Mouse (Mus musculus) liver, embryonic 15.5 days (tissue): ENCODE data around the gene Fars2. TPM values are rescaled to one million over a fixed set of nuclear protein-coding genes. Genes with fewer than 3 reads are reported as not detected.
"Not testable (repeated sequence)": the region's sequence is repeated elsewhere in the genome, so short reads cannot be mapped to it uniquely, and the experiment has no call there.

Experiments used
- ATAC-seq: fragments of 200-750 bp; cut with Nextera tagmentation; 2 replicates; pipeline ENCODE4 v1.8.0; 2017; ENCODE audit warnings: moderate number of reproducible peaks, mild to moderate bottlenecking, moderate library complexity; ENCODE audit not compliant: insufficient read depth
- H3K27ac ChIP-seq: fragments of 300-500 bp; sonication (generic); replicated peaks from 2 replicates; pipeline ENCODE4 v1.5.1; 2015; ENCODE audit warnings: mild to moderate bottlenecking, inconsistent platforms
- H3K27me3 ChIP-seq: fragments of 300-500 bp; sonication (generic); 2 replicates; pipeline ENCODE4 v1.6.1; 2015; ENCODE audit warnings: mild to moderate bottlenecking, inconsistent platforms
- H3K36me3 ChIP-seq: fragments of 300-500 bp; sonication (generic); replicated peaks from 2 replicates; pipeline ENCODE4 v1.6.1; 2015; ENCODE audit warnings: moderate library complexity, mild to moderate bottlenecking, inconsistent platforms
- H3K4me1 ChIP-seq: fragments of 300-500 bp; sonication (generic); replicated peaks from 2 replicates; pipeline ENCODE4 v1.6.1; 2015; ENCODE audit warnings: inconsistent platforms
- H3K4me2 ChIP-seq: fragments of 300-500 bp; sonication (generic); 2 replicates; pipeline ENCODE4 v1.6.1; 2015; ENCODE audit warnings: moderate library complexity, mild to moderate bottlenecking, inconsistent platforms
- H3K4me3 ChIP-seq: fragments of 300-500 bp; sonication (generic); replicated peaks from 2 replicates; pipeline ENCODE4 v1.5.1; 2015; ENCODE audit warnings: mild to moderate bottlenecking, inconsistent platforms
- H3K9ac ChIP-seq: fragments of 300-500 bp; sonication (generic); 2 replicates; pipeline ENCODE4 v1.6.1; 2015; ENCODE audit warnings: moderate library complexity, mild to moderate bottlenecking, inconsistent platforms
- H3K9me3 ChIP-seq: fragments of 300-500 bp; sonication (generic); replicated peaks from 2 replicates; pipeline ENCODE4 v1.6.1; 2016; ENCODE audit warnings: inconsistent platforms
- WGBS: fragments of 180-500 bp; shearing (Covaris S2); methylation state at CpG from one replicate; pipeline ENCODE4 v1.1.7; 2015; ENCODE audit warnings: mixed read lengths; ENCODE audit not compliant: insufficient replicate concordance; 5-methylcytosine and 5-hydroxymethylcytosine counted together
- polyA plus RNA-seq: library from polyadenylated mRNA; unstranded; fragments of >200 nt; fragmentation: Nextera tagmentation; extraction: Ambion mirVana; gene quantifications from 2 replicates; pipeline ENCODE4 v1.2.1, GENCODE M21; 2015

Fars2 gene
- polyA plus RNA-seq, 1 experiment from 2014 or later = 26.7 TPM

DNA sequence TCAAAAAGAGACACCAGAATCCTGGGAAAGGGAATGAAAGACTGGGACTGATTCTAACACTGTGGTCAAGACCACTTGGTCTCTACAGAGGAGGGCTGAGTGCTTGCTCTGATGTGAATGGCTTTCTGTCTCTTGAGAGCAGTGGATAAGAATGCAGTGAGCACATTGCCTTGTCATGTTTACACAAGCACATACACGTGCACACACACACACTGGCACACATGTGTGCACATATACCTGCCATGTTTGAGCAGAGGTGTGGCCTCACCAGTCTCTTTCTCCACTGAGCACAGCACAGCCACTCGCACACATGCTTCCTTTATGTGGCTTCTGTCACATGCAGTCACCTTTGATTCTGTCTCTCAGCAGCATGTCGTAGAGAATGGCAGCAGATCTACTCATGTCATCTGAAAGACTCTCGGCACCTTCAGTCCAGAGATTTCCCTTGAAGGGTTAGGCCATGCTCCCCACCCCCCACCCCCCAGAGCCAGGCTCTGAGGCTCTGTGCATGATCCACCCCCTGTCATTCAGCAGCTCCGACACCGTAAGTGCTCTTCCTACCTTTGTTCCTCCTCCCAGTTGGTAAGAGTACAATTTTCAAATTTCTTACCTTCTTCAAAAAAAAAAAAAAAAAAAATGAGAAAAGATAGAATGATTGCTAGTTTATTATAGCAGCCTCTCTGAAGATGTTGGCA, 313.4 kb downstream of the Fars2 start:
- WGBS = 66% methylated on average over 6 of the region's 6 CpGs
- Histone ChIP-seq H3K9me3 (no peaks in the 10 kb centered on the region), H3K4me1 (no peaks in the 10 kb centered on the region), H3K27ac (no peak overlapping the region), H3K27me3 (no peaks in the 10 kb centered on the region), H3K4me3 (no peak overlapping the region), H3K9ac (no peak overlapping the region), H3K36me3 (no peaks in the 10 kb centered on the region), H3K4me2 (no peak overlapping the region)
- ATAC-seq = no peak

DNA sequence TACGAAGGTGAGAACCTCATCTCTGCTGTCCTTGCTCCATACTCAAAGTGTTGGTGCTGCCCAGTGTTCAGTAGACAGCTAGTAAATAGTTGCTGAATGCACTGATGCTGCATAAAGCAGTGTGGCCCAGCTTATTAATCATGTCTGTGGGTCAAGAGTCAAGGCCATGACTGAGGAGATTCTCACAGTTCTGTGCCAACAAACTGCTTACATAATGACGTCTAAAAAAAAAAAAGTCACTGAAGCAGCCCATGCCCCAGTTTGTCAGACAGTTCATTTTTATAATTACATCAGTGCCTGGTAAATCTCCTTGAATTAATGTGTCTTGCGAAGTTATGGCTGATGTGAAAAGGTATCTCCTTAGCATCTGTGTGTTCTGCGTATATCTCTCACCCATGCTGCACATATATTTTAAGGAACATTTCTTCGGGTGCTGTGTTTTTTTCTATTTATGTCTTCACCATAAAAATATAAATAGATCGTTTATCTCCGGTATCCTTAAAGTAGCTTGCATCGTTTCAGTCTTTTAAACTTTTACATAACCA, 314.8 kb downstream of the Fars2 start:
- Histone ChIP-seq H3K4me1 (no peaks in the 10 kb centered on the region), H3K36me3 (no peaks in the 10 kb centered on the region), H3K27me3 (no peaks in the 10 kb centered on the region), H3K9me3 (no peaks in the 10 kb centered on the region), H3K27ac (no peak overlapping the region), H3K4me2 (no peak overlapping the region), H3K4me3 (no peak overlapping the region), H3K9ac (no peak overlapping the region)
- 71% methylated on average over 8 of the region's 8 CpGs for WGBS
- no peak for ATAC-seq

DNA sequence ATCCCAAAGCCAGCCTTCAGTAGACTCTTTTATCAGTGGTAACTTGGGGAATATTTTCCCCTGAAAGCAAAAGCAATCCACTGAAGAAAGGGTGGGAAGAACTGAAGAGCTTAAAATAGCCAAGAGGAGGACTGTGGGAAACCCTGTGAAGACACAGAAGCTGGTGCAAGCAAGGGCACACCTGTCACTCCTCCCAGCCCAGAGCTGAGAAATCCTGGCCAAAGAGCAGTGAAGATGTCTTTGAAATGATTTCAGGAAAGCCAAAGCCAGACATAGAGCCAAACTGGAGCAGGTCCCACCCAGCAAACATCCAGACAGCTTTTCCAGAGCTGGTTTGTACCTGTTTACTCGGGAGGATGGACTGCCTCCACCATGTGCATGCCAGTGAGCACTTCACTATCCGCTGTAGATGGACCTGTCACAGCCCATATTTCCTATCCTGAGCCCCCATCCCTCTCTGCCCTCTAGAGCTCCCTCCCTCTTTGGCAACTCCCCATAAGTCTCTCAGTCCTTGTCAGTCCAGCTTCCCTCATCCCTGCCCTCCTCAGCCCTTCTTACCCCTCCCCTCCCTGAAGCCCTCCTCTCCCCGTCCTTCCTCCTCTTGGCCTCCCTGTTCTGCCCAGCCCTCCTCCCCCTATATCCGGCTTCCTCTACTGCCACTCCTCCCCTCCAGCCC, 327.7 kb downstream of the Fars2 start:
- H3K9ac ChIP-seq = no peak overlapping the region
- no peaks in the 10 kb centered on the region for H3K36me3 ChIP-seq
- H3K4me1 ChIP-seq = no peaks in the 10 kb centered on the region
- H3K4me2 ChIP-seq = no peak overlapping the region
- H3K27ac ChIP-seq = no peak overlapping the region
- H3K27me3 ChIP-seq = no peaks in the 10 kb centered on the region
- no peak overlapping the region for H3K4me3 ChIP-seq
- no peaks in the 10 kb centered on the region for H3K9me3 ChIP-seq
- WGBS = 48% methylated on average over 4 of the region's 4 CpGs
- ATAC-seq = no peak

DNA sequence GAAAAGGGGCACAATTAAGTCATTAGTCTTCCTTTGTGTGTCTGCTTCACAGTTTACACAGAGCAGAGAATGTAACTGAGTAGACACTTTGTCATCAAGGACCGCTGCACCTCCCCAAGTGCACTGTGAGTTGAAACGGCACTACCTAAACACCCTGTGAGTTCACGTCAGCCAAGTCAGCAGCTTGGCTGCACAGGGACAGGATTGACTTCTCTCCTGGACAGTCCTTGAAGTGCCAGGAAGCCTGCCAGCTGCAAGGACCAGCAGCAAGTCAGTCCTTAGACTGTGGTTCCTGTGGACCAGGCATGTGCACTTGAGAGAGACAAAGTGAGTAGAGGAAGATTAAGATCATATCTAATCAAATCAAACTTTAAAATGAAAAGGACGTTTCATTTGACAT, 330.7 kb downstream of the Fars2 start:
- H3K9ac ChIP-seq = no peak overlapping the region
- WGBS = 64% methylated on average over 4 of the region's 4 CpGs
- no peak for ATAC-seq
- no peak overlapping the region for H3K27ac ChIP-seq
- no peaks in the 10 kb centered on the region for H3K27me3 ChIP-seq
- H3K9me3 ChIP-seq = no peaks in the 10 kb centered on the region
- H3K4me3 ChIP-seq = no peak overlapping the region
- no peaks in the 10 kb centered on the region for H3K4me1 ChIP-seq
- H3K4me2 ChIP-seq = no peak overlapping the region
- H3K36me3 ChIP-seq = no peaks in the 10 kb centered on the region

DNA sequence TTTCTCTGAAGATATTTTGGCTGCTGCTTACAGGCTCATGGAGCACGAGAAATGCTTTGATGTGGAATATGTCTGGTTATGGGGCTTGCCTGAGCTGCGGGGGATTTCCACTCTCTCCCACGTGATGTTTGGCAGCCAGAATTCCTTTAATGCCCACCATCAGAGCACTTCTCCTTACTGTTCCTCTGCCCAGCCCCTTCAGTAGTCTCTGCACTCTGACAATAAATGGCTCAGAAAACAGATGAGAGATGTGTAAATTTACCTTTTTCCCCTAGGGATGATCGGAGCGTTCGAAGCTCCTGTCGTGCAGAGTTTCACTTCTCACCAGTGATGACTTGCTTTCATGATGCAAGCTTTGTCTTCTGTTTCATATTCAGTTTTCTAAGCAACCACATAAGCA, 331.4 kb downstream of the Fars2 start:
- WGBS = 77% methylated on average over 7 of the region's 7 CpGs
- Histone ChIP-seq H3K9ac (no peak overlapping the region), H3K27me3 (no peaks in the 10 kb centered on the region), H3K27ac (no peak overlapping the region), H3K4me2 (no peak overlapping the region), H3K4me1 (no peaks in the 10 kb centered on the region), H3K36me3 (no peaks in the 10 kb centered on the region), H3K9me3 (no peaks in the 10 kb centered on the region), H3K4me3 (no peak overlapping the region)
- ATAC-seq = no peak

DNA sequence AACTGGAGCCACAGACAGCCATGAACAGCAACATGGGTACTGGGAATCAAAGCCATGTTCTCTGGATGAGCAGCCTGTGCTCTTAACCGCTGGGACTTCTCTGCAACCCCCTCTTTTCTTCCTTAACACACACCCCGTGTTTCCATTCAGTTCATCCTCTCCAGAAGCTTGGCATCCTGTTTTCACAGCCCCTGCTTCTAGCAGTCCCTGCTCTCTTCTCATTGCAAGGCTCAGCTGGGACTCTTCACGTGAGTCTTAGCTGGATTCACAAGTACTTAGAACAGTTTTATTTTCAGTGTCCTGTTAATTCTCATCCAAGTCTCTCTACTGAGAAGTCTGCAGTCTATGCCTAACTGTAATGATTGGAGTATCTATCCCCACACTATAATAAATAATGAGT, 334.2 kb downstream of the Fars2 start:
- Histone ChIP-seq H3K27ac (no peak overlapping the region), H3K4me3 (no peak overlapping the region), H3K4me1 (no peaks in the 10 kb centered on the region), H3K27me3 (no peaks in the 10 kb centered on the region), H3K9me3 (no peaks in the 10 kb centered on the region), H3K9ac (no peak overlapping the region), H3K36me3 (no peaks in the 10 kb centered on the region), H3K4me2 (no peak overlapping the region)
- no peak for ATAC-seq
- 58% methylated on average over 3 of the region's 3 CpGs for WGBS

DNA sequence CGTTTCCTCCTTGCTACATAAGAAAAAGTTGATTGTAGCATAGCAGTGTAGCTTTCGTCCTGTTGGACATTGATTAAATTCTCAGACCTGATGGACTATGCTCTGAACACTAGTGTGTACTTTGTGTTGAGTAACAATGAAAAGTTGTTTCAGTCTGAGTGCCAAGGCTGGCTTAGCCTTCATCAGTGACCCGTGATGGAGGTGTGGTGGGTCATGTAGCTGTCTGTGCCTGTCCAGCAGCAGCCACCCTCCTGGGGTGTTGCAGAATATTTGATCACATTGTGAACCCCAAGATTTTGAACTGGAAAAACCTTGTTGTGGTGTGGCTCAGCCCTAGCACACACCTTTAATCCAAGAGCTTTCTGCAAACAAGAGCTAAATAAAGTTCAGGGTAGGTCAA, 343.3 kb downstream of the Fars2 start:
- H3K4me2 ChIP-seq = no peak overlapping the region
- no peaks in the 10 kb centered on the region for H3K9me3 ChIP-seq
- H3K4me3 ChIP-seq = no peak overlapping the region
- no peaks in the 10 kb centered on the region for H3K36me3 ChIP-seq
- H3K9ac ChIP-seq = no peak overlapping the region
- peak overlapping the region; percentile 64 for H3K27ac ChIP-seq
- H3K27me3 ChIP-seq = no peaks in the 10 kb centered on the region
- H3K4me1 ChIP-seq = no peaks in the 10 kb centered on the region; the same call in none of the 2 replicates
- WGBS = 46% methylated on average over 3 of the region's 3 CpGs
- ATAC-seq = peak; percentile 85

DNA sequence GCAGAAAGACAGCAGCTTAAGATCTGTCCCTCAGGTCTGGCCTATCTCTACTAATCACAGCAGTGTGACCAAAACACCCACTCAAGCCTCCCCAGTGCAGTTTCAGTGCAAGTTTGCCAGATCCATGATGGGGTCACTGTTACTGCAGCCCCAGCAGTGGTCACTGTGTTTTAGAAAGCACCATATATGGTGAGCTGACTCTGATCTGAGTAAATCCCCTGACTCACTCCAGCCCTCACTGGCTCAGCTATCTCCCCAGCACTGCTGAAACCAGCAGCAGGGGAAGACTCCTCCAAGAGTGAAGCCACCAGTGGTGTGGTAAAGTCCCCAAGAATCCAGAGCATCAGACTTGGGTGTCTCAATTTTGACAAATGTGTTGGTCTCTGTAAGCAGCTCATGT, 346.5 kb downstream of the Fars2 start:
- Histone ChIP-seq H3K9me3 (no peaks in the 10 kb centered on the region), H3K27me3 (no peaks in the 10 kb centered on the region), H3K4me2 (no peak overlapping the region), H3K9ac (no peak overlapping the region), H3K36me3 (no peaks in the 10 kb centered on the region), H3K4me3 (no peak overlapping the region), H3K27ac (no peak overlapping the region), H3K4me1 (no peaks in the 10 kb centered on the region; the same call in none of the 2 replicates)
- no peak for ATAC-seq

DNA sequence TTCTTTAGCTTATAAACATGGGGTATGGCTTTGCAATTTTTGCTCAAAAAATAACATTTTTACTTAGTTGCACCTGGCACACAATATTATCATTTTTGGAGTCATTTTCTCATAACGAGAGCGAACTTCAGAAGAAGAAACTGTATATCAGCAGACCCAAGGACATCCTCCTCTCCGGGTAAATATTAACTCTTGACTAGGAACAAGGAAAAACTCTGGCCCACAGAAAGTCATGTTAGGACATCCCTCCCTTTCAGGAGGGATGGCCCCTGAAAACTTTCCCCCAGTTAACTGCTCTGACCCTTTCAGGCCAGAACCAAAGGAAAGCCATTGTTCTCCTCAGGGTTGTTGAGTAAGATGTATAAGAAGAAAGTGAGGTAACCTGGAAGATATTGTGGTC, 348.9 kb downstream of the Fars2 start:
- not testable (repeated sequence) for H3K9ac ChIP-seq, H3K27me3 ChIP-seq, H3K4me1 ChIP-seq, H3K4me2 ChIP-seq, H3K27ac ChIP-seq, ATAC-seq, H3K9me3 ChIP-seq, H3K4me3 ChIP-seq, H3K36me3 ChIP-seq
- 81% methylated on average over 3 of the region's 3 CpGs for WGBS

DNA sequence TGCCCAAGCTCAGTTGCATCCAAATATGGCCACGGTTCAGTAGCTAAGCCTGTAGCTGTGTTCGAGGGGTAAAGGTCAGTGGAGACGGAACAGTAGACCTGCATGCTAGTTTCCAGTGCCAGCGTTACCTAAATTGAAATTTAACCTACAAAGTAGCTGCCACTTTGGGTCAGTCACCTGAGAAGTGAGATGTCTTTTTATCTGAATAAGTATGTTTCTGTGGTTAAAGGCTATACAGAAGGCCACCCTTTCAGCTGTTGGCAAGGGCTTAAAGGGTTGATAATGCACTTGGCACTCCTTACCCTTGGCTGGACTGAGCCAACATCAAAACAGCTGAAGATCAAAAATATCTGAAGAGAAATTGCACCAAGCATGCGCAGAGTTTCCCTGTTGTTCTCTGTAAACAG, 349.3 kb downstream of the Fars2 start:
- Histone ChIP-seq H3K36me3 (no peaks in the 10 kb centered on the region), H3K9ac (no peak overlapping the region), H3K4me1 (no peaks in the 10 kb centered on the region; the same call in 1 of the 2 replicates), H3K4me2 (no peak overlapping the region), H3K4me3 (no peak overlapping the region), H3K9me3 (no peaks in the 10 kb centered on the region), H3K27me3 (no peaks in the 10 kb centered on the region), H3K27ac (no peak overlapping the region)
- no peak for ATAC-seq
- 70% methylated on average over 5 of the region's 5 CpGs for WGBS

DNA sequence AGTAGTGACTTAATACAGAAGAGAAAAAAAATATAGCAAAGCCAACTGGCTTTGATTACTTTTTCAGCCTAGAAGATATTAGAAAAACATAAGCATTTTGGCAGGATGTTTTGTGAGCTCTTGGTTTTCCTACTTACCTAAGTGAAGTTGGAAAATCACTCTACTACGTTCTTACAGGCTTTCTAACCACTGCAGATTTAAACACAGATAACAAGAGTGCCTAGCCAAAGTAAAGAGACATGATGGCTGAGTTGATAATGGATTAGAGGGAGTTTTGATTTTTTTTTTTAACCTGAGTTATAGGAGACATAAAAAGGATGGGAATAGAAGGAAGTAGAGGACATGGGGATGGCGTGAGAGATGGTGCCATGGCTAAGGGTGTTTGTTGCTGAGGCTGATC, 350.6 kb downstream of the Fars2 start:
- no peaks in the 10 kb centered on the region; the same call in 1 of the 2 replicates for H3K4me1 ChIP-seq
- no peak overlapping the region for H3K27ac ChIP-seq
- H3K36me3 ChIP-seq = no peaks in the 10 kb centered on the region
- no peaks in the 10 kb centered on the region for H3K27me3 ChIP-seq
- H3K9ac ChIP-seq = no peak overlapping the region
- H3K9me3 ChIP-seq = no peaks in the 10 kb centered on the region
- no peak for ATAC-seq
- H3K4me2 ChIP-seq = no peak overlapping the region
- H3K4me3 ChIP-seq = no peak overlapping the region
- 53% methylated on average over 2 of the region's 2 CpGs for WGBS
